Mouse (Mus musculus): ENCODE results near the gene Xpa. TPM values are rescaled to one million over a fixed set of nuclear protein-coding genes. Genes with fewer than 3 reads are reported as not detected.
"Not testable (repeated sequence)": the region's sequence is repeated elsewhere in the genome, so short reads cannot be mapped to it uniquely, and the experiment has no call there.

Gene Xpa
- polyA plus RNA-seq, 1 experiment from 2014 or later = 20.6 TPM

GRCm38 (mm10) chr4:46201834-46202561, 5.9 kb upstream of the Xpa start:
- Histone ChIP-seq H3K4me3 (ENCODE audit: low read depth, low read length) (peak overlapping the region; percentile 20; the same call in 1 of the 2 replicates), H3K36me3 (ENCODE audit: insufficient read depth) (no peaks in the 10 kb centered on the region), H3K9ac (no peak overlapping the region)

DNA sequence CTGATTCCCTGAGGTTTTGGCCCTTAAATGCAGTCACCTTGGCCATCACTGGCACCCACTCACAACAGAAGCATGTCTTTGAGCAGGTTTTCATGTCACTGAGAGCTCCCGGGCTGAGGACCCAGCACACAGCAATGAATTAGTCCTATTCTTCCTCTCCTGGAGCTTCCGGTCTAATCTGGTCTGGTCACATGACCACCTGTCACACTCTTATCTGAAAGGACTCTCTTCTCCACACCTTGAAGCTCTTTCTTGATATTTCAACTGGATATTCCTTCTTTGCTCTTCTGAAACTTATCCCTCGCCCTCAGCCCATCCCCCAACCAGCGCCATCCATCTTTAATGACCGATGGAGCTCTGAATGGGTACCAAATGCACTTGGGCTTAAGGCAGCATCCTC, 2.0 kb upstream of the Xpa start:
- no peaks in the 10 kb centered on the region for H3K9me3 ChIP-seq (ENCODE audit: low read depth, low read length)
- H3K27ac ChIP-seq (ENCODE audit: low read depth) = no peak overlapping the region
- H3K9ac ChIP-seq = no peak overlapping the region
- H3K4me3 ChIP-seq (ENCODE audit: low read depth, low read length) = no peak overlapping the region
- no peak overlapping the region for H3K4me2 ChIP-seq
- no peaks in the 10 kb centered on the region for H3K36me3 ChIP-seq (ENCODE audit: insufficient read depth)
- ATAC-seq (ENCODE audit: insufficient read depth) = no peak
- H3K27me3 ChIP-seq (ENCODE audit: insufficient read depth, low read length) = 0 out of 2 replicates have a peak, but pooled peaks cover 9% of the 10 kb centered on the region
- no peak for DNase-seq
- 62% methylated on average over 5 of the region's 5 CpGs for WGBS
- 0 out of 2 replicates have a peak, but pooled peaks cover 4% of the 10 kb centered on the region for H3K4me1 ChIP-seq (ENCODE audit: insufficient read depth)
- no peak for TF ChIP-seq CTCF (IDR thresholded peaks at IDR 0.05; ENCODE audit: low read depth)

More at GRCm38 (mm10) chr4:46201834-46202561, 5.9 kb upstream of the Xpa start:
- Histone ChIP-seq H3K27ac (ENCODE audit: low read depth) (no peak overlapping the region), H3K27me3 (ENCODE audit: insufficient read depth, low read length) (peaks cover 15% of the 10 kb centered on the region; the same call in 1 of the 2 replicates), H3K4me1 (ENCODE audit: insufficient read depth) (no peaks in the 10 kb centered on the region), H3K4me2 (peak overlapping the region; percentile 54), H3K9me3 (ENCODE audit: low read depth, low read length) (no peaks in the 10 kb centered on the region)
- ATAC-seq (ENCODE audit: insufficient read depth) (peak; percentile 67), DNase-seq (peak; percentile 89)
- peak; percentile 85 for TF ChIP-seq CTCF (IDR thresholded peaks at IDR 0.05; ENCODE audit: low read depth)
- WGBS = 6% methylated on average over 7 of the region's 7 CpGs

DNA sequence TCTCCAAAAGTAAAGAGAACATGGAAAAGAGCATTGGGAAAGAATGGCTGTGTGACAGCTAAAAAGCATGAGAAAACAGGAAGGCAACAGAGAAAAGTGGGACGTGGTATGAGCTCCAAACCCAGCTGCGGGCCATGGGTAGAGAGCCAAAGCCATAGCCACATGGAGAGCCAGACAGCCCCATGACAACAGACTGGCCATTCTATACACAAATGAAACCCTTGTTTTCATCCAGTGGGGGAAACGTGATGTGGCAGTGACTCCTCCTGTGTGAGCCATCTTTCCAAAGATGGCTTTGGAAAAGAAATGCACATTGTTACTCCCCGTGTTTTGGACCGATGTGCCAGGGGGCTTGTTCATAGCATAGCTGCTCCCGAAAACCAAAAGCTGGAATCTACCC, 402 bp upstream of the Xpa start:
- H3K4me1 ChIP-seq (ENCODE audit: insufficient read depth) = 0 out of 2 replicates have a peak, but pooled peaks cover 4% of the 10 kb centered on the region
- ATAC-seq (ENCODE audit: insufficient read depth) = peak; percentile 27; the same call in 1 of the 2 replicates
- H3K9me3 ChIP-seq (ENCODE audit: low read depth, low read length) = no peaks in the 10 kb centered on the region
- WGBS = 37% methylated on average over 6 of the region's 6 CpGs
- no peak for TF ChIP-seq CTCF (IDR thresholded peaks at IDR 0.05; ENCODE audit: low read depth)
- peak overlapping the region; percentile 72 for H3K4me2 ChIP-seq
- H3K36me3 ChIP-seq (ENCODE audit: insufficient read depth) = no peaks in the 10 kb centered on the region
- peak overlapping the region; percentile 88 for H3K9ac ChIP-seq
- no peak for DNase-seq
- H3K27ac ChIP-seq (ENCODE audit: low read depth) = peak overlapping the region; percentile 82; the same call in 1 of the 2 replicates
- H3K4me3 ChIP-seq (ENCODE audit: low read depth, low read length) = peak overlapping the region; percentile 85
- H3K27me3 ChIP-seq (ENCODE audit: insufficient read depth, low read length) = 0 out of 2 replicates have a peak, but pooled peaks cover 5% of the 10 kb centered on the region

DNA sequence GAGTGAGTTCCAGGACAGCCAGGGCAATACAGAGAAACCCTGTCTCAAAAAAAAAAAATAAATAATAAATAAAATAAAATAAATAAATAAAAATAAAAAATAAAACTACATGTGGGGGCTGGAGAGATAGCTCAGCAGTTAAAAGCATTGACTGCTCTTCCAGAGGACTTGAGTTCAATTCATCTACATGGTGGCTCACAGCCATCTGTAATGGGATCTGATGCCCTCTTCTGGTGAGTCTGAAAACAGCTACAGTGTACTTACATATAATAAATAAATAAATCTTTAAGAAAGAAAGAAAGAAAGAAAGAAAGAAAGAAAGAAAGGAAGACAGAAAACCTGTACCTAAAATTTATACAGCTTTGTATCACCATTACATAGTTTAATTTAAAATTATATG, 4.1 kb downstream of the Xpa start:
- not testable (repeated sequence) for H3K9ac ChIP-seq

DNA sequence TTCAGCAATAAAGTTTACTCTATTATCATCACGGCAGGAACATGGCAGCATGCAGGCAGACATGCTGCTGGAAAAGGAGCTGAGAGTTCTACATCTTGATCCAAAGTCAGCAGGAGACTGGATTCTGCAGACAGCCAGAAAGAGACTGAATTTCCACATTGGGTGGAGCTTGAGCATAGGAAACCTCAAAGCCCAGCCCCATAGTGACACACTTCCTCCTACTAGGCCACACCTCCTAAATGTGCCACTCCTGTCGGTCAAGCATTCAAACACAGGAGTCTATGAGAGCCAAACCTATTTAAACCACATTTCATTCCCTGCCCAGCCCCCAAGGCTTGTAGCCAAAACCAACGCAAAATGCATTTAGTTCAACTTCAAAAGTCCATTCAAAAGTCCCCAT, 9.6 kb downstream of the Xpa start:
- H3K36me3 ChIP-seq (ENCODE audit: insufficient read depth) = peaks cover 67% of the 10 kb centered on the region
- H3K27ac ChIP-seq (ENCODE audit: low read depth) = no peak overlapping the region
- 77% methylated on average over 3 of the region's 3 CpGs for WGBS
- no peaks in the 10 kb centered on the region for H3K27me3 ChIP-seq (ENCODE audit: insufficient read depth, low read length)
- H3K4me2 ChIP-seq = no peak overlapping the region
- H3K9me3 ChIP-seq (ENCODE audit: low read depth, low read length) = no peaks in the 10 kb centered on the region
- DNase-seq (no peak), ATAC-seq (ENCODE audit: insufficient read depth) (no peak)
- no peak overlapping the region for H3K4me3 ChIP-seq (ENCODE audit: low read depth, low read length)
- TF ChIP-seq CTCF (IDR thresholded peaks at IDR 0.05; ENCODE audit: low read depth) = no peak
- no peak overlapping the region for H3K9ac ChIP-seq
- H3K4me1 ChIP-seq (ENCODE audit: insufficient read depth) = no peaks in the 10 kb centered on the region

More for the DNA sequence above, 4.1 kb downstream of the Xpa start:
- not testable (repeated sequence) for H3K4me3 ChIP-seq (ENCODE audit: low read depth, low read length); ATAC-seq (ENCODE audit: insufficient read depth); H3K9me3 ChIP-seq (ENCODE audit: low read depth, low read length); H3K27me3 ChIP-seq (ENCODE audit: insufficient read depth, low read length); H3K4me2 ChIP-seq; DNase-seq; H3K4me1 ChIP-seq (ENCODE audit: insufficient read depth); H3K27ac ChIP-seq (ENCODE audit: low read depth)
- H3K36me3 ChIP-seq (ENCODE audit: insufficient read depth) = peaks cover 26% of the 10 kb centered on the region
- peak; percentile 37 for TF ChIP-seq CTCF (IDR thresholded peaks at IDR 0.05; ENCODE audit: low read depth)

GRCm38 (mm10) chr4:46185890-46186289, 10.2 kb downstream of the Xpa start:
- no peak overlapping the region for H3K4me3 ChIP-seq (ENCODE audit: low read depth, low read length)
- TF ChIP-seq CTCF (IDR thresholded peaks at IDR 0.05; ENCODE audit: low read depth) = no peak
- H3K9me3 ChIP-seq (ENCODE audit: low read depth, low read length) = no peaks in the 10 kb centered on the region
- peaks cover 67% of the 10 kb centered on the region for H3K36me3 ChIP-seq (ENCODE audit: insufficient read depth)
- 0 out of 2 replicates have a peak overlapping the region, but pooled peaks have one; percentile 24 for H3K27ac ChIP-seq (ENCODE audit: low read depth)
- DNase-seq = no peak
- no peaks in the 10 kb centered on the region for H3K27me3 ChIP-seq (ENCODE audit: insufficient read depth, low read length)
- 70% methylated on average over 9 of the region's 9 CpGs for WGBS
- 0 out of 2 replicates have a peak, but pooled peaks have one; percentile 21 for ATAC-seq (ENCODE audit: insufficient read depth)
- H3K4me2 ChIP-seq = no peak overlapping the region
- no peak overlapping the region for H3K9ac ChIP-seq
- H3K4me1 ChIP-seq (ENCODE audit: insufficient read depth) = no peaks in the 10 kb centered on the region

- peak; percentile 51 for DNase-seq
- Histone ChIP-seq H3K27me3 (ENCODE audit: insufficient read depth, low read length) (no peaks in the 10 kb centered on the region), H3K27ac (ENCODE audit: low read depth) (peak overlapping the region; percentile 55; the same call in 1 of the 2 replicates), H3K36me3 (ENCODE audit: insufficient read depth) (peaks cover 62% of the 10 kb centered on the region), H3K4me2 (no peak overlapping the region), H3K4me3 (ENCODE audit: low read depth, low read length) (no peak overlapping the region), H3K4me1 (ENCODE audit: insufficient read depth) (no peaks in the 10 kb centered on the region), H3K9ac (no peak overlapping the region), H3K9me3 (ENCODE audit: low read depth, low read length) (no peaks in the 10 kb centered on the region)
- TF ChIP-seq CTCF (IDR thresholded peaks at IDR 0.05; ENCODE audit: low read depth) = no peak
- WGBS = 39% methylated on average over 8 of the region's 8 CpGs
- peak; percentile 66 for ATAC-seq (ENCODE audit: insufficient read depth)
Measured at GRCm38 (mm10) chr4:46185423-46185822, 10.7 kb downstream of the Xpa start.
